8 mouse cellular contexts compared by ENCODE assay signal in genomic region chr8:54660675-54661074, GRCm38 (mm10).
DNase-seq lines count a peak whose midpoint lies in the region; ATAC-seq lines count a peak whose summit lies in the region.

No protein-coding gene starts in this region.

- no peak overlapping the region for H3K9ac ChIP-seq in heart, embryonic 11.5 days (ENCODE audit: low read depth, low read length)

- no peak overlapping the region for H3K4me2 ChIP-seq in heart, embryonic 11.5 days

- no peak overlapping the region for H3K27ac ChIP-seq in heart, embryonic 11.5 days (ENCODE audit: low read depth, low read length)

- WGBS in heart, embryonic 11.5 days (ENCODE audit: insufficient replicate concordance) = 39% methylated on average over 5 of the region's 5 CpGs

- no peaks in the 10 kb centered on the region for H3K9me3 ChIP-seq in heart, embryonic 11.5 days (replicated peaks; ENCODE audit: control insufficient read depth, low read length)

- H3K36me3 ChIP-seq in heart, embryonic 11.5 days (ENCODE audit: control insufficient read depth, insufficient read depth, low read length) = no peaks in the 10 kb centered on the region

- H3K4me3 ChIP-seq in heart, embryonic 11.5 days (ENCODE audit: low read depth, low read length) = no peak overlapping the region

- intact Hi-C loops in gastrocnemius, postnatal 14 days (cut with DNase I; ENCODE audit: low total_unique reads) = loop anchor here (5.0 kb wide), 1 partner anchor 153 kb away; no protein-coding TSS in a partner anchor

- no peaks in the 10 kb centered on the region for H3K27me3 ChIP-seq in heart, embryonic 11.5 days (ENCODE audit: control insufficient read depth, insufficient read depth, low read length)

- no peaks in the 10 kb centered on the region for H3K4me1 ChIP-seq in heart, embryonic 11.5 days (ENCODE audit: control insufficient read depth, insufficient read depth, low read length)

- DNase-seq in heart, adult 8-10 months (ENCODE audit: low spot score) = peak; percentile 40
- DNase-seq in T-cell, adult 2 months (ENCODE audit: low spot score) = peak; percentile 4
- DNase-seq in cerebellum, postnatal 4 days (ENCODE audit: low spot score in 2 of 2) = peak; percentile 27 to 47
- DNase-seq in gastrocnemius, postnatal 14 days = peak; percentile 19
- DNase-seq in kidney, postnatal 36 days = peak; percentile 55 to 72
- DNase-seq in lung, adult 18-20 months = peak; percentile 5 to 31
- peak; percentile 70 to 72 for DNase-seq in right cerebral cortex, adult 2 months (ENCODE audit: low spot score in 2 of 2)

- no peak for ATAC-seq in heart, embryonic 11.5 days (replicated peaks; ENCODE audit: insufficient number of reproducible peaks, low FRiP score, low TSS enrichment)

Comparison
In these comparisons a context has a peak if more than half of its experiments do, and no peak if none do; other contexts are left out.
1. DNase-seq: peak in every context shown above with its lines; median percentile 71 in right cerebral cortex, adult 2 months; 64 in kidney, postnatal 36 days; 40 in heart, adult 8-10 months; 37 in cerebellum, postnatal 4 days; 19 in gastrocnemius, postnatal 14 days; 18 in lung, adult 18-20 months; 4 in T-cell, adult 2 months.